ENCODE assay signal across 8 mouse cellular contexts in genomic region chr4:133649989-133650699, GRCm38 (mm10). TPM values are rescaled to one million over a fixed set of nuclear protein-coding genes. Genes with fewer than 3 reads are reported as not detected.
DNase-seq lines count a peak whose midpoint lies in the region; ATAC-seq lines count a peak whose summit lies in the region.

Zdhhc18 (minus strand) TSS chr4:133650154.

- peak; percentile 92 for DNase-seq in R1 (ENCODE audit: low read depth, low spot score)
- DNase-seq in cerebellum, adult 8-10 months: peak; percentile 74
- peak; percentile 74 for DNase-seq in layer of hippocampus, adult 9-11 months
- peak; percentile 94 for DNase-seq in lung, postnatal 10 days
- DNase-seq in retina, embryonic 14.5 days (ENCODE audit: low spot score): peak; percentile 83
- peak; percentile 72 for DNase-seq in urinary bladder, postnatal 25 days (ENCODE audit: low spot score)

- peak; percentile 84; the same call in 1 of the 2 replicates for ATAC-seq in frontal cortex, adult (ENCODE audit: low TSS enrichment)
- peak; percentile 91 to 96 for ATAC-seq in hematopoietic stem cell, adult 5-6 weeks (replicated peaks in 1 of 2; ENCODE audit: insufficient read depth in 1 of 2, low FRiP score in 2 of 2, low TSS enrichment in 1 of 2, low read depth in 1 of 2, poor library complexity in 2 of 2, severe bottlenecking in 2 of 2)

RNA-seq across cellular contexts. Expression of gene Zdhhc18, which starts in this region (rescaled TPM):
- 10.0 and 27.3 TPM in 2 replicates for total RNA-seq in hematopoietic stem cell, adult 5-6 weeks (2017)

Comparison
In these comparisons a context has a peak if more than half of its experiments do, and no peak if none do; other contexts are left out.
1. Peak in every context shown above with its lines: DNase-seq and ATAC-seq.